Mouse (Mus musculus) MEL (cell line): ENCODE data around the gene Nolc1. TPM values are rescaled to one million over a fixed set of nuclear protein-coding genes. Genes with fewer than 3 reads are reported as not detected.

Experiments used
- DNase-seq: peaks from one replicate; pipeline ENCODE4 v3.0.0; 2011; ENCODE audit warnings: low read depth, low spot score
- H3K27ac ChIP-seq: 2 replicates; pipeline ENCODE4 v1.5.1; 2012; ENCODE audit warnings: low read depth, mild to moderate bottlenecking, control low read depth, low read length, moderate library complexity; ENCODE audit not compliant: control insufficient read depth
- H3K27me3 ChIP-seq, 2 experiments: fragments of 150-350 bp in 1 of 2; sonication (generic) in 1 of 2; 2 replicates each; pipeline ENCODE4 v1.6.1; 2012; ENCODE audit warnings: low read length in 2 of 2, mild to moderate bottlenecking in 2 of 2, improper control_type of control experiment in 1 of 2, moderate library complexity in 1 of 2; ENCODE audit not compliant: insufficient read depth in 2 of 2, control insufficient read depth in 1 of 2
- H3K36me3 ChIP-seq, 2 experiments: 2 replicates each; pipeline ENCODE4 v1.6.1; 2012 to 2014; ENCODE audit warnings: low read length in 2 of 2, improper control_type of control experiment in 1 of 2, inconsistent platforms in 1 of 2, mild to moderate bottlenecking in 1 of 2; ENCODE audit not compliant: insufficient read depth in 2 of 2, control insufficient read depth in 1 of 2
- H3K4me1 ChIP-seq, 2 experiments: fragments of 150-350 bp in 1 of 2; sonication (generic) in 1 of 2; 2 replicates each; pipeline ENCODE4 v1.6.1; 2012; ENCODE audit warnings: low read length in 2 of 2, improper control_type of control experiment in 1 of 2, mild to moderate bottlenecking in 1 of 2; ENCODE audit not compliant: insufficient read depth in 2 of 2, control insufficient read depth in 1 of 2
- H3K4me3 ChIP-seq, 2 experiments: fragments of 150-350 bp in 1 of 2; sonication (generic) in 1 of 2; 2 replicates each; pipeline ENCODE4 v1.5.1; 2012; ENCODE audit warnings: low read depth in 2 of 2, low read length in 2 of 2, mild to moderate bottlenecking in 2 of 2, moderate library complexity in 2 of 2, control low read depth in 1 of 2, improper control_type of control experiment in 1 of 2; ENCODE audit not compliant: control insufficient read depth in 1 of 2, insufficient read depth in 1 of 2
- H3K79me2 ChIP-seq: 2 replicates; pipeline ENCODE4 v1.6.1; 2012; ENCODE audit warnings: mild to moderate bottlenecking, low read length, moderate library complexity; ENCODE audit not compliant: control insufficient read depth, poor library complexity, insufficient read depth
- H3K9ac ChIP-seq: 2 replicates; pipeline ENCODE4 v1.6.1; 2012; ENCODE audit warnings: low read depth, mild to moderate bottlenecking, control low read depth, low read length, moderate library complexity; ENCODE audit not compliant: control insufficient read depth, poor library complexity, severe bottlenecking
- H3K9me3 ChIP-seq: fragments of 150-350 bp; sonication (generic); replicated peaks from 2 replicates; pipeline ENCODE4 v1.6.1; 2012; ENCODE audit warnings: mild to moderate bottlenecking, low read length, improper control_type of control experiment, moderate library complexity; ENCODE audit not compliant: insufficient read depth
- BHLHE40 ChIP-seq: IDR thresholded peaks from 2 replicates; pipeline ENCODE4 v1.6.1; 2012; ENCODE audit warnings: low read depth, mild to moderate bottlenecking, inconsistent platforms, low read length, improper control_type of control experiment, borderline replicate concordance
- CHD1 ChIP-seq: IDR thresholded peaks from 2 replicates; pipeline ENCODE4 v1.6.1; 2012; ENCODE audit warnings: low read depth, mild to moderate bottlenecking, inconsistent platforms, low read length, improper control_type of control experiment
- CHD2 ChIP-seq: IDR thresholded peaks from 2 replicates; pipeline ENCODE4 v1.6.1; 2011; ENCODE audit warnings: low read length, improper control_type of control experiment
- CTCF ChIP-seq, 3 experiments: IDR thresholded peaks in 2 of 3; conservative IDR thresholded peaks in 1 of 3; 2 replicates each; pipeline ENCODE4 v1.5.1; 2011 to 2012; ENCODE audit warnings: low read length in 3 of 3, low read depth in 2 of 3, mild to moderate bottlenecking in 2 of 3, improper control_type of control experiment in 1 of 3, inconsistent platforms in 1 of 3, mixed read lengths in 1 of 3, moderate library complexity in 1 of 3; ENCODE audit not compliant: control insufficient read depth in 1 of 3, insufficient read depth in 1 of 3, poor library complexity in 1 of 3, severe bottlenecking in 1 of 3
- E2F4 ChIP-seq: IDR thresholded peaks from 2 replicates; pipeline ENCODE4 v1.6.1; 2011; ENCODE audit warnings: low read depth, low read length, improper control_type of control experiment, borderline replicate concordance
- ELF1 ChIP-seq: IDR thresholded peaks from 2 replicates; pipeline ENCODE4 v1.6.1; 2014; ENCODE audit warnings: low read depth, mild to moderate bottlenecking, inconsistent platforms, low read length, improper control_type of control experiment, moderate library complexity
- GABPA ChIP-seq: IDR thresholded peaks from 2 replicates; pipeline ENCODE4 v1.6.1; 2012; ENCODE audit warnings: low read depth, mild to moderate bottlenecking, inconsistent platforms, low read length, improper control_type of control experiment, moderate library complexity
- GATA1 ChIP-seq: IDR thresholded peaks from 2 replicates; pipeline ENCODE4 v1.6.1; 2011; ENCODE audit warnings: low read depth, low read length, improper control_type of control experiment
- HCFC1 ChIP-seq: IDR thresholded peaks from 2 replicates; pipeline ENCODE4 v1.6.1; 2012; ENCODE audit warnings: low read depth, mild to moderate bottlenecking, inconsistent platforms, low read length, improper control_type of control experiment, moderate library complexity
- JUND ChIP-seq: IDR thresholded peaks from 2 replicates; pipeline ENCODE4 v1.6.1; 2011; ENCODE audit warnings: low read depth, mild to moderate bottlenecking, improper control_type of control experiment, low read length
- KAT2A ChIP-seq: conservative IDR thresholded peaks from 2 replicates; pipeline ENCODE4 v1.6.1; 2012; ENCODE audit warnings: low read depth, low read length, improper control_type of control experiment, inconsistent platforms
- MAX ChIP-seq: IDR thresholded peaks from 2 replicates; pipeline ENCODE4 v1.6.1; 2011; ENCODE audit warnings: low read length, improper control_type of control experiment
- MAZ ChIP-seq: IDR thresholded peaks from 2 replicates; pipeline ENCODE4 v1.6.1; 2012; ENCODE audit warnings: low read depth, mild to moderate bottlenecking, inconsistent platforms, low read length, improper control_type of control experiment
- MXI1 ChIP-seq: IDR thresholded peaks from 2 replicates; pipeline ENCODE4 v1.6.1; 2011; ENCODE audit warnings: mild to moderate bottlenecking, low read depth, low read length, improper control_type of control experiment
- MYB ChIP-seq: IDR thresholded peaks from 2 replicates; pipeline ENCODE4 v1.6.1; 2011; ENCODE audit warnings: mild to moderate bottlenecking, low read depth, low read length, improper control_type of control experiment
- MYC ChIP-seq: IDR thresholded peaks from 2 replicates; pipeline ENCODE4 v1.6.1; 2011; ENCODE audit warnings: low read depth, mild to moderate bottlenecking, low read length, improper control_type of control experiment, moderate library complexity
- NRF1 ChIP-seq: IDR thresholded peaks from 2 replicates; pipeline ENCODE4 v1.6.1; 2014; ENCODE audit warnings: low read depth, mild to moderate bottlenecking, inconsistent platforms, low read length, improper control_type of control experiment, moderate library complexity; ENCODE audit not compliant: poor library complexity, insufficient read depth, severe bottlenecking
- POLR2A ChIP-seq, 2 experiments: IDR thresholded peaks; 2 replicates each; pipeline ENCODE4 v1.6.1; 2011 to 2012; ENCODE audit warnings: low read length in 2 of 2, mild to moderate bottlenecking in 2 of 2, control low read depth in 1 of 2, improper control_type of control experiment in 1 of 2, low read depth in 1 of 2, moderate library complexity in 1 of 2; ENCODE audit not compliant: control insufficient read depth in 1 of 2, insufficient read depth in 1 of 2, poor library complexity in 1 of 2
- POLR2AphosphoS5 ChIP-seq: IDR thresholded peaks from 2 replicates; pipeline ENCODE4 v1.6.1; 2012; ENCODE audit warnings: low read depth, borderline replicate concordance, mild to moderate bottlenecking, inconsistent platforms, low read length, moderate library complexity, mixed read lengths
- RAD21 ChIP-seq: IDR thresholded peaks from 2 replicates; pipeline ENCODE4 v1.6.1; 2011; ENCODE audit warnings: mild to moderate bottlenecking, low read depth, low read length, improper control_type of control experiment
- SIN3A ChIP-seq: IDR thresholded peaks from 2 replicates; pipeline ENCODE4 v1.6.1; 2012; ENCODE audit warnings: low read length, improper control_type of control experiment, inconsistent platforms
- SMC3 ChIP-seq: IDR thresholded peaks from 2 replicates; pipeline ENCODE4 v1.6.1; 2011; ENCODE audit warnings: low read depth, low read length, improper control_type of control experiment
- TAL1 ChIP-seq: IDR thresholded peaks from 2 replicates; pipeline ENCODE4 v1.6.1; 2012; ENCODE audit warnings: mild to moderate bottlenecking, inconsistent platforms, low read length, moderate library complexity, mixed read lengths
- TBP ChIP-seq: IDR thresholded peaks from 2 replicates; pipeline ENCODE4 v1.8.0; 2011; ENCODE audit warnings: low read depth, low read length, improper control_type of control experiment
- TCF12 ChIP-seq: IDR thresholded peaks from 2 replicates; pipeline ENCODE4 v1.6.1; 2014; ENCODE audit warnings: low read depth, mild to moderate bottlenecking, inconsistent platforms, low read length, improper control_type of control experiment, moderate library complexity
- UBTF ChIP-seq: IDR thresholded peaks from 2 replicates; pipeline ENCODE4 v1.6.1; 2012; ENCODE audit warnings: low read depth, mild to moderate bottlenecking, inconsistent platforms, low read length, improper control_type of control experiment, moderate library complexity, borderline replicate concordance; ENCODE audit not compliant: insufficient read depth
- USF1 ChIP-seq: IDR thresholded peaks from 2 replicates; pipeline ENCODE4 v1.6.1; 2014; ENCODE audit warnings: low read depth, mild to moderate bottlenecking, inconsistent platforms, low read length, improper control_type of control experiment, moderate library complexity
- USF2 ChIP-seq, 2 experiments: IDR thresholded peaks; 2 replicates each; pipeline ENCODE4 v1.6.1; 2011 to 2012; ENCODE audit warnings: improper control_type of control experiment in 2 of 2, low read length in 2 of 2, borderline replicate concordance in 1 of 2, inconsistent platforms in 1 of 2, low read depth in 1 of 2, mild to moderate bottlenecking in 1 of 2; ENCODE audit not compliant: insufficient read depth in 1 of 2
- ZC3H11A ChIP-seq: IDR thresholded peaks from 2 replicates; pipeline ENCODE4 v1.6.1; 2012; ENCODE audit warnings: low read depth, mild to moderate bottlenecking, inconsistent platforms, low read length, improper control_type of control experiment
- ZKSCAN1 ChIP-seq: IDR thresholded peaks from 2 replicates; pipeline ENCODE4 v1.6.1; 2012; ENCODE audit warnings: low read depth, mild to moderate bottlenecking, inconsistent platforms, low read length, improper control_type of control experiment, moderate library complexity
- ZMIZ1 ChIP-seq: IDR thresholded peaks from 2 replicates; pipeline ENCODE4 v1.6.1; 2012; ENCODE audit warnings: low read depth, mild to moderate bottlenecking, inconsistent platforms, low read length, improper control_type of control experiment, moderate library complexity
- polyA plus RNA-seq, 2 experiments: library from polyadenylated mRNA; stranded (reverse) in 1 of 2; unstranded in 1 of 2; fragments of >175 nt in 1 of 2; fragments of >200 nt in 1 of 2; gene quantifications; 2 replicates each; pipeline versions ENCODE4 v1.2.1 to v1.2.4; 2012; ENCODE audit warnings: low replicate concordance in 2 of 2, low read depth in 1 of 2; ENCODE audit not compliant: insufficient read length in 2 of 2, insufficient read depth in 1 of 2, missing spikeins in 1 of 2
- total RNA-seq: library from RNA; depleted of rRNA; stranded (reverse); fragments of 300-350 nt; gene quantifications from 2 replicates; pipeline ENCODE4 v1.2.3, GENCODE M21; 2012

Nolc1 gene
- total and polyA plus RNA-seq, 3 experiments = 213 to 753 (median 294) TPM

GRCm38 (mm10) chr19:46055752-46056387 lies 19.8 kb upstream of the Nolc1 start:
- Histone ChIP-seq H3K4me3 (peak overlapping the region; percentile 61 to 99), H3K27me3 (no peaks in the 10 kb centered on the region), H3K9me3 (no peaks in the 10 kb centered on the region), H3K4me1 (peaks cover 11 to 34% of the 10 kb centered on the region in 2 experiments), H3K36me3 (peaks cover 3 to 35% of the 10 kb centered on the region in 2 experiments; a peak in 3 of 4 replicates), H3K9ac (peak overlapping the region; percentile 100), H3K79me2 (peaks cover 45% of the 10 kb centered on the region), H3K27ac (peak overlapping the region; percentile 96)
- peak; percentile 44 for TF ChIP-seq SMC3
- no peak for TF ChIP-seq CHD1
- no peak for TF ChIP-seq NRF1
- TF ChIP-seq UBTF = peak; percentile 53; the same call in 1 of the 2 replicates
- no peak for TF ChIP-seq ELF1
- TF ChIP-seq E2F4 = no peak
- TF ChIP-seq MXI1 = no peak
- TF ChIP-seq MYB = no peak
- no peak for TF ChIP-seq TBP
- peak; percentile 54 to 72 (median 63) for TF ChIP-seq CTCF (IDR thresholded peaks at IDR 0.05 in 2 of 3, conservative IDR thresholded peaks at IDR 0.05 in 1 of 3; ENCODE audit: control insufficient read depth in 1 of 3, insufficient read depth in 1 of 3, low read depth in 2 of 3, low read length in 3 of 3, poor library complexity in 1 of 3, severe bottlenecking in 1 of 3)
- no peak for TF ChIP-seq POLR2A (IDR thresholded peaks at IDR 0.05; ENCODE audit: control insufficient read depth in 1 of 2, insufficient read depth in 1 of 2, low read depth in 1 of 2, low read length in 2 of 2, poor library complexity in 1 of 2)
- TF ChIP-seq BHLHE40 = no peak
- TF ChIP-seq SIN3A = no peak
- TF ChIP-seq JUND = no peak
- no peak for TF ChIP-seq ZC3H11A
- no peak for TF ChIP-seq MAZ
- TF ChIP-seq RAD21 = peak; percentile 16; the same call in 1 of the 2 replicates
- no peak for TF ChIP-seq GABPA
- TF ChIP-seq USF1 = no peak
- TF ChIP-seq CHD2 = no peak
- no peak for TF ChIP-seq ZKSCAN1
- no peak for TF ChIP-seq USF2 (IDR thresholded peaks at IDR 0.05; ENCODE audit: borderline replicate concordance in 1 of 2, insufficient read depth in 1 of 2, low read depth in 1 of 2, low read length in 2 of 2)
- no peak for TF ChIP-seq ZMIZ1
- no peak for TF ChIP-seq POLR2AphosphoS5
- TF ChIP-seq MYC = no peak
- no peak for TF ChIP-seq HCFC1
- TF ChIP-seq GATA1 = no peak
- no peak for TF ChIP-seq TAL1
- no peak for TF ChIP-seq KAT2A
- TF ChIP-seq MAX = no peak; the same call in 1 of the 2 replicates
- TF ChIP-seq TCF12 = no peak
- no peak for DNase-seq
